Mouse (Mus musculus): ENCODE results near the gene Gm11634. TPM values are rescaled to one million over a fixed set of nuclear protein-coding genes. Genes with fewer than 3 reads are reported as not detected.

Gene Gm11634
- polyA plus RNA-seq, 1 experiment: not detected

GRCm38 (mm10) chr11:101544132-101544531 lies 54.9 kb downstream of the Gm11634 start:
- DNase-seq: no peak
- 59% methylated on average over 1 of the region's 1 CpGs for WGBS
- no peak overlapping the region for H3K4me3 ChIP-seq (replicated peaks; ENCODE audit: extremely low read depth, low read depth, low read length)
- TF ChIP-seq CTCF (IDR thresholded peaks at IDR 0.05; ENCODE audit: insufficient read depth, low read length): no peak
- TF ChIP-seq POLR2A (IDR thresholded peaks at IDR 0.05; ENCODE audit: borderline replicate concordance, extremely low read depth, low read depth, low read length): no peak
- no peaks in the 10 kb centered on the region for H3K4me1 ChIP-seq (ENCODE audit: control insufficient read depth, insufficient read depth, low read length)

Other genes with a start within 250 kb of the Gm11634 start
- 0.13 TPM in 1 of 2 replicates, not detected in the other for gene G6pc, start 231.7 kb downstream of the Gm11634 start, polyA plus RNA-seq (2012; rRNA removed)
- gene Aarsd1, start 181.6 kb downstream of the Gm11634 start, polyA plus RNA-seq (2012; rRNA removed): 20.5 and 20.9 TPM in 2 replicates
- 0.22 and 0.36 TPM in 2 replicates for gene Gm27029, start 174.5 kb downstream of the Gm11634 start, polyA plus RNA-seq (2012; rRNA removed)
- 21.7 and 22.4 TPM in 2 replicates for gene Rundc1, start 174.2 kb downstream of the Gm11634 start, polyA plus RNA-seq (2012; rRNA removed)
- 1.7 and 5.3 TPM in 2 replicates for gene Ptges3l, start 173.9 kb downstream of the Gm11634 start, polyA plus RNA-seq (2012; rRNA removed)
- gene Rpl27, start 157.0 kb downstream of the Gm11634 start, polyA plus RNA-seq (2012; rRNA removed): 221 and 297 TPM in 2 replicates
- 57.9 and 76.4 TPM in 2 replicates for gene Ifi35, start 150.8 kb downstream of the Gm11634 start, polyA plus RNA-seq (2012; rRNA removed)
- 14.8 and 17.7 TPM in 2 replicates for gene Rnd2, start 134.3 kb downstream of the Gm11634 start, polyA plus RNA-seq (2012; rRNA removed)
- 224 and 235 TPM in 2 replicates for gene Vat1, start 133.0 kb downstream of the Gm11634 start, polyA plus RNA-seq (2012; rRNA removed)
- gene Brca1, start 47.3 kb downstream of the Gm11634 start, polyA plus RNA-seq (2012; rRNA removed): 0.25 and 0.28 TPM in 2 replicates
- gene Nbr1, start 47.1 kb downstream of the Gm11634 start, polyA plus RNA-seq (2012; rRNA removed): 100 and 116 TPM in 2 replicates
- 32.1 and 41.1 TPM in 2 replicates for gene Tmem106a, start 17.0 kb downstream of the Gm11634 start, polyA plus RNA-seq (2012; rRNA removed)
- gene Rdm1, start 27.9 kb upstream of the Gm11634 start, polyA plus RNA-seq (2012; rRNA removed): 21.8 and 26.9 TPM in 2 replicates
- gene Arl4d, start 66.3 kb upstream of the Gm11634 start, polyA plus RNA-seq (2012; rRNA removed): 40.1 and 67.8 TPM in 2 replicates
- gene Dhx8, start 133.7 kb upstream of the Gm11634 start, polyA plus RNA-seq (2012; rRNA removed): 9.8 and 13.1 TPM in 2 replicates
- gene Etv4, start 186.1 kb upstream of the Gm11634 start, polyA plus RNA-seq (2012; rRNA removed): 0.60 and 0.95 TPM in 2 replicates

Measured in lung, adult 2 months (tissue).